Mouse (Mus musculus): ENCODE data around the gene Cox10.
A peak's percentile ranks its signal among the peaks of the same experiment; 100 is the strongest.

Cox10 gene

DNA sequence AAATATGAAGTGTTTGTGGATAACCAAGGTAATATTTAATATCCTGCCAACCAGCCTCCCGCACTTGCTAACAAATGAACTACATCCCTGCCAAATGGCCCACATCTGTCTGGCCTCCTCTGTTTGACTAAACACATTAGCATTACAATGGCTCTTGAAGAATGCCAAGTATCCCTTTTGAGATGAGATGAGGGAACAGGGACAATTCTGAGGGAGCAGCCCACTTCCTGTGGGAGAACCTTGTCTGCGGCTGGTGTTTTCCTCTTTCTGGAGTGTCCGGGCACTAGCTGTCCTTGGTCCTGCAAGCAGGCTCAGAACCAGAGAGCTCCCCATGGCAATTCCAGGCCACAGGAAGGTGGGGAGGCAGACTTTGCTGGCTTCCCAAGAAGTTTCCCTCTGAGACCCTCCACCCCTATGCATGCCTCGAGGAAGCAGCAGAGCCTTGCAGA, 126.5 kb downstream of the Cox10 start:
- DNase-seq: no peak

DNA sequence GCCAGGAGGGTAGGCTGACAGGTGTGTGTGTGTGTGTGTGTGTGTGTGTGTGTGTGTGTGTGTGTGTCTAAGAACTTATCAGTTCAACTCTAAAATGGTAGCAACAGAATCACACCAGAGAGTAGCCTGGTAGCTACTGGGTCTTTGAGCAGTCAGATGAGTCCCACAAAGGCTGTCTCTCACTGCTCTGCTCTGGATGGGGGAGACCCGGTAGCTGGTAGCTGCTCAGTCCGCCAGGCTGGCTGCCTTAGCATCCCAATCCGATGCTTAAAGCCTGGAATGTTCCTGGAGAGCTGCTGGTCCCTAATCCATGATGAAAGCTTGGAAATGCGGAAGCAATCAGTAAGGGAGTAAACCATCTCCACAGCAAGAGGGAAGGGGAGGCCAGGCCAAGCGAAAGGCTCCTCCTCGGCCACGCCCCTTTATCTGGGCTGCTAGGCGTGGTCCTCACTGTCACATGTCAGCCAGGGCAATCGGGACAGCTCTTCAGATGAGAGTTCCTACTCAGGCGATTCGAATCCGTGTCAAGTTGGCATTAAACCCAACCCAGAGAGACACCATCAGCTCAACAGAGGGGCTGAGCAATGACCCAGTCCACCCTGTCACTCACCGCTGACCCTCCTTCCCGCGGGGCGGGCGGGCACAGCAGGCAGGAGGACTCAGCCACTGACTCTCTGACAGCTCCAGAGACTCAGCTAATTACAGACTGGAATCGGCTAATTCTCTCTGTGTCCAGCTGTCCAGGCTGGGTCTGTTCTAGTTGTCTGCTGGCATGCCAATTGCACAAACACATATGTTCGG, 127.2 kb downstream of the Cox10 start:
- DNase-seq: no peak

DNA sequence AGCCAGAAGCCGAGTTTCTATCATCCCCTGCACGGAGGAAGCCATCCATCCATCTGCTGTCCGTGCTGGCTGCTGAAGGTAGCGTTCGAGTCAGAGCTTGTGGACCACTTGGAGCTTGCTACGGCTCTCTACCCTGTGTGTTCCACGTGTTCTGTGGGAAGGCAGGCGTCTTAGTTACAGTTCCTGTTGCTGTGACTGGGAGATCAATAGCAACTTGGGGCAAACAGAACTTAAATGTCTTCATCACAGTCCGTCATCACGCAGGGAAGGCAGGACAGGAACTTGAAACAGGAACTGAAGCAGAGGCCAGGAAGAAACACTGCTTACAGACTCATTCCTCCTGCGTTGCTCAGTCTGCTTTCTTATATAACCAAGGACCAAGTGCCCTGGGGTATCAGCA, 130.9 kb downstream of the Cox10 start:
- no peak for DNase-seq

DNA sequence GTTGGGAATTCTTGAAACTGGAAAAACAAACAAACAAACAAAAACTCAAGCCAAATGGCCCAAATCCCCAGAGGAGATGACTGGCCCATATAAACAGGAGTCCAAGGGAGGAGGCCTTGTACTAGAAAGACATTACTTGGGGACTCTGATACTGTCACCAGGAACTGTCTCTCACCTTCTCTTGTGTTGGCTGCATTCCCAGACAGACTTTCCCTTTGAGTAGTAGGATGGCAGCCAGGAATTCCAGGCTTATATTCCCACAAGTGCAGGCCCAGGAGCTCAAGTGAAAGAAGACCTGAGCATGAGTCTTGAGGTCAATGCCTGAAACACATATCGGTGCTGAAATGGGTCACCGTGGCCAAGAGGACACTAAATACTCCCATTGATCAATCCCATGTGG, 132.2 kb downstream of the Cox10 start:
- DNase-seq: no peak

DNA sequence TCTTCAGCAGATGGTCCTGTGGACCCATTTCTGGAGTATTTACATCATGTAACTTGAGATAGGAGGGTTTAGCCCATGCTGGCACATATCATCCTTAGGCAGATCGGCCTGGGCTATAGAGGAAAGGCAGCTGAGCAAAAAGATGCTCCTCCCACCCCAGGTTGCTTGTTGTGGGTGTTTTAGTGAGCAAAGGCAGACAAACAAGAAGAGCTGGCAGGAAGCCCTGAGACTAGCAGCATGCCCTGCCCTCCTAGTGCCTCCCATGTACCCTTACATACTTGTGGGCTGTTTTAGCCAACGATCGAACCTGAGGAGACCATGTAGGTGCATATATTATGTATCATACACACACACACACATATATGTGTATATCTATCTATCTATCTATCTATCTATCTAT, 135.3 kb downstream of the Cox10 start:
- no peak for DNase-seq

DNA sequence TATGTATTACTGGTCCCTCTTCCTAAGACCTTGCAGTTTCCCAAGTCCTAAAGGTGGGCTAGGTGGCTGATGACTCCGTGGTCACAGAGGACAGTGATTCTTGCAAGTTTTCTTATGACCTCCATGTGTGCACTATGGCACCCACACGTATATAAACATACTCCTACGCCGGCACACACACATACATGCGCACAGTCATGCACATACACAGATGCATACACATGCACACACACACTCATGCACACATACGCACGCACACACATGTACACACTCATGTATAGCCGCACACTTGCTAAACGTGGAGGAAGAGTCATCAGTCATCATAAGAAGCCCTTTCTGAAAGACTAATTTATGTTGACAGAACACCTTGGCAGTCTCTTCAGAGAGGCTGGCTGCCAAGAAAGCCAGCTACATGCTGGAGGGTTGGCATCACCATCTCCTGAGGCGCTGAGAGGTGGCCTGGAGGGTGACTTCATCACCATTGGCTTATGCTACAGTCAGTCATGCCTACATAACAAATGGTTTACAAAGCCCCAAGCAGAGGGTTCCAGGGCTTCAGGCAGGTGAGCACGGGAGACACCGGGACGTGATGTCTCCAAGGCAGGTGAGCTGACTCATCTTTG, 135.9 kb downstream of the Cox10 start:
- no peak for DNase-seq

DNA sequence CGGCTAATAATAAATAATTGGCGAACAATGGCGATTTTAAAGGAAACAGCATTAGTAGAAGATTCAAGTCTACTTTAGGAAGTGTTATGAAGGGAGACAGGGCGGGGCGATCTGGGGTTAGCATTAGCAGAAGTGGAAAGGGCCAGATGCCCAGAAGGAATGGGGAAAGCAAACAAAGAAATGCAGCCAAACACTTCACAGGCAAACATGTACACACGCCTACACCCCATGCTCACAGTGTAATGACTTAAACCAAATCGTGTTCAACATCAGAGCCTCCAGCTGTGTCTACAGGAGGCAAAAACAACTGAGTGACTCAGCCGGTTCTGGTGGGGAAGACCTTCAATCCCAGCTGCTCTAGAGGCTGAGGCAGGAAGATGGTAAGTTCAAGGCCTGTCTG, 137.1 kb downstream of the Cox10 start:
- DNase-seq: no peak

DNA sequence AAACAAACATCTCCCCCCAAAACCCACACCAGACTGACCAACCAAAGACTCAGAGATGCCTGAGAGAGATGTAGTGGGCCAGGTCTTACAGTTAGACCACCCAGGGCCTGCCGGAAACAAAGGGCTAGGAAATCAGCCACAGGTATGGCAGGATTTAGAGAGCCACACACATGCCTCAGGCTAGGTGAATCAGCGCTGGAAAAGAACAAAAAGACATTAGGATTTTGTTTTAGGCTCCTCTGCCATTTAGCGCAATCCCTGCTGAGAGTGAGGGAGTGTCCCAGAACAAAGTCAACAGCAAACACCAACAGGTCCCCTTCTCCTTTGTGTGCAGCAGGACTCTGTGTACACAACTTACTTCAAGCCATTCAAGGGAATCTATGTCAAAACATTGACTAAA, 142.6 kb downstream of the Cox10 start:
- DNase-seq: no peak

DNA sequence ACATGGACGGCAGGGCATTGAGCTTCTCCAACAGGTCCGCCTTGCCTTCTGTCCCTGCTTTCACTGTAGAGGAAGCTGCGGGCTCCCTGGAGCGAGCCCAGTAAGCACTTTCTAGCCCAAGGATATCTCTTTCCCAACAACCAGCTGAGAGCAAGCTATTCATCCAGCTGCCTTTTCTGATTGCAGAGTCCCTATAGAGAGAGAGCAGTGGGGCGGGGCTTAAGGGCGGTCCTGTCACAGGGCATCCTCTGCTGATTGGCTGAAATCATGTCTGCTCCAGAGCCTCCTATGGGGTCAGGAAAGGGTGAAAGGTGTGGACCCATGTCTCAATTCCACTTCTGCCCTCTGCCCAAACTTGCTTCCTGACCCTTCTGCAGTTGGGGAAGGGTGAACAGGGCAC, 152.4 kb downstream of the Cox10 start:
- DNase-seq: no peak

DNA sequence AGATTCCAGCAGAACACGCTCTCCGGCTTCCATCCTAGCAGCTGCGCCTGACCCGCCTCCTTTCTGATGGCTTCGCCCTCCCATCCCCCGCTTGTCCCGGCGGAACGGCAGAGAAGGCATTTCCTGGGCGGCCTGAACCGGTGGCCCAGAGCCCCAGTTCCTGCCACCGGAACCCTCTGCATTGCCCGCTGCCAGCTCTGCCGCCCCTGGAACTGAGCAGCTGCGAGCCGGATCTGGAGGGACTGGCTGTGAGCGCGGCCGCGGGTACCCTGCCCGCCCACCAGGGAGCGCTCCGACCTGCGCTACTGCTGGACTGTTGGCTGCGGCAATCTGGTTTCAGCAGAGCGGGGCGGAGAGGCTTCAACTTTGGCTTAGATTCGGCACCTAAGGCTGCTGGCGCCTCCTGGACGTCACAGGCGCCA, 154.1 kb downstream of the Cox10 start:
- DNase-seq: peak; percentile 77

DNA sequence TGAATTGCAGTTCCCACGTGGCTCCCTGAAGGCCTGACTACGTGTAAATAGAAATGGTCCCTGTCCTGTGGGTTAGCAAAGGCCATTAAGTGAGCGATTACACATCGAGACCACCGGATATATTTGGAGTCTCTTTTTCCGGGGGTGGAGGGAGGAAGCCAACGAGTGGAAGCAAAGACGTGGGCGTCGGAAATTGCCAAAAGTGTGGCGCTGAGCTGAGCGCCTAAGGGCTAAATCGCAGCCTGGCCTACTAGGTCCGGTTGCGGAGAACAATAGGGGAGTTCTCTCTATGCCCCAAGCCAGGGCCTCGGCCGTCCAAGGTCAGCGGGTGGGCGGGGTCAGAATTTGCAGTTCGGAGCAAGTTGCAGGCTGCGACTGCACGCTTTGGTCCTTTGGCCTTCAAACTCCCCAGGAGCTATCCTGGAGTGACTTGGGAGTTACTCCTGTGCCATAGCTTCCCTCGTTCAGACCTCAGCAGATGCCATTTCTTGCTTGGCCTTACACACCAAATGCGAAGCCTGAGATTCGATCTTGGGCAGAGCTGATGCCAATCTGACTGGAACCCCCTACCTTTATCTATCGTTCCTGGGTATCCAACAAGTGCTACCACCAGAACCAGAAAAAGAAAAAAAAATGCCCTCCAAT, 154.9 kb downstream of the Cox10 start:
- DNase-seq: peak; percentile 15 to 28

DNA sequence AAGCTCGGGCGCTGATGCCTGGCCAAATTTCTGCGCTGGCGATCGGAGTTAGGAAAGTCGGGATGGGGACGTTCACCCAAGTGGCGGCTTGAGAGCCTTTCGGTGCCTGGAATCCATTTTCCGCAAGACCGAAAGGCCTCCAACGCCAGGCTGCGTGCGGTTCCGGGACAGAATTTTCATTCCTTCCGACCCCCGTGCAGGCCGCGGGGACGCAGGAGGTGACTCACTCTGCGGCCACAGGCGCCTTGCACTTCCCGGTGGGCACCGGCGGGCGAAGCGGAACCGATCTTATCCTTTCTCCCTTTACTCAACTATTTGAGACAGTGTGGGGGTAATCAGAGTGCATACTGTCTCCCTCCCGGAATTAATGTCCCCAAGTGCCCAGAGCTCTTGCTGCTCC, 155.9 kb downstream of the Cox10 start:
- DNase-seq: no peak

DNA sequence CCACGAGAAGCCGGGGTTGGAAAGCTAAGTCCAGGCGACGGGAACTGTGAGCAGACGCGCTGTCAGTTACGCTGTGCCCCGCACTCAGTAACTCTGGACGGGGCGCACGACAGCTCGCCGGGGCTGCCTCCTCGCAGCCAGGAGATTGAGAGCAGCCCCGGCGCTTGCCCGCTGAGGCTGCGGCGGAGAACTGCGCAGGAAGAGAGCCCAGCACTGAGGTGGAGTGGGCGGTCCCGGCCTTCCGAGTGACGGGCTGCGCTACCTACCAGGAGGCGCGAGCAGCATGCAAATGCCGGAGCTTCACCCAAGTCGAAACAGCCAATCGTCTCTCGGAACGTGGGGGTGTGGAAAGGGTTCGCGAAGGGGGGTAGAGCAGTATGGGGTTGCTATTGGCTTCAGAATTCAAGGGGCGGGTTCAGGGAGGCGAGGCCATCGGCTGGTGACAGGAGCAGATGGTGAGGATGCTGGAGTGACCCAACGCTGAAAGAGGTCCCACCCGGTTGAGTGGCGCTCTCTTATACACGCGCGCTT, 157.1 kb downstream of the Cox10 start, which contains the start of gene Hs3st3b1:
TSS of gene Hs3st3b1 (minus strand) at position 200 of the 531 bp plus-strand sequence.
- peak; percentile 85 to 90 for DNase-seq

DNA sequence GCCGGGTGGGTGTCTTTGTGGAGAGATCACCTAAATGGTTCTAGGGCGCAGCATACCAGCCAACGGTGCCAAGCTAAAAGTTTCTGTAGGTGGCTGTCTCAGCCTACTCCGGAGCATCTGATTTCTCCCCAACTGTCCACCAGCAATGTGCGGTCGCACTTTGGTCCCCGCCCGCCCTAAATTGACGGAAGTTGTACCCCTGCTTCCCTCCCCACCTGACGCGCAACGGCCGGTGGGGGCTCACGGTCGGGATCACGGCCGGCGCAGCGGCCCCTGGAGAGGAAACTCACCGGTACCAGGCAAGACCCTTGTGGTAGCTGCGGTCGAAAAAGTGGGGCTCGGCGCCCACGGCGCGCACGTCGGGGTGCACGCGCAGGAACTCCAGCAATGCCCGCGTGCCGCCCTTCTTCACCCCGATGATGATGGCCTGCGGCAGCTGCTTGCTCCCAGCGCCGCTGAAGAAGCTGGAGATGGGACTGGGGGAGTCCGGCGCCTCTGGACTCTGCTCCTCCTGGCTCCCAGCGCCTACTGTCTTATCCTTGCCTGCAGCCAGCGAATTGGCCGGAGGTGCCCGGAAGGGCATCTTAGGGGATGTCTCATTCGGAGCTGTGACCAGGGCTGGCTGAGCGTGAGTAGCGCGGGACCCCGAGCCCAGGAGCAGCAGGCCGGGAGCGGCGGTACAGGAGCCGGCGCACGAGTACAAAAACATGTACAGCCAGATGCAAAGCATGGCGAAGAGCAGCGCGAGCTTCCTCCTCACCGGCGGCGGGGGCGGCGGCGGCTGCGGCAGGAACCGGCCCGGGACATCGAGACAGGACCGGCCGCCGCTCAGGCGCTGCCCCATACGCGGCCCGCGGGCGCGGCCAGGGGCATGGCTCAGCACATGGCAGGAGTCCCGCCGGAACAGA, 158.0 kb downstream of the Cox10 start:
- DNase-seq: peak; percentile 15 to 35

DNA sequence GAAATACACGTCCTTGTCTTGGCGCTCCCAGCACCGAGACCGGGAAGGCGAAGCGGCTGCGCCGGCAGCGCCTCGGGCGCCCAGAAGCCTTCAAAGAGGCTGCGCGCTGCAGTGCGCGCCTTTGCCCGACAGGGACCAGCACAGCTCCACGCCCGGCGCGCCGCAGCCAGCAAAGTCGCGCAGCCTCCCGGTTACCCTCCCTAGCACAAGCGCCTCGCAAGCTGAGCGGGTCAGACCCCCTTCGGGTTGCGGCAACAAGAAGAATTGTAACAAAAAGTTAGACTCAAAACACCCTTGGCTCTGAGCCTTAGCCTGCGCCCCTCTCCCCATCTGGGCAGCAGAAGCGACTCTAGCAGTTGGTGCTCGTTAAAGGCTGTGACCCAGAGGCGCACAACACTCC, 158.7 kb downstream of the Cox10 start:
- DNase-seq: peak; percentile 66 to 71

DNA sequence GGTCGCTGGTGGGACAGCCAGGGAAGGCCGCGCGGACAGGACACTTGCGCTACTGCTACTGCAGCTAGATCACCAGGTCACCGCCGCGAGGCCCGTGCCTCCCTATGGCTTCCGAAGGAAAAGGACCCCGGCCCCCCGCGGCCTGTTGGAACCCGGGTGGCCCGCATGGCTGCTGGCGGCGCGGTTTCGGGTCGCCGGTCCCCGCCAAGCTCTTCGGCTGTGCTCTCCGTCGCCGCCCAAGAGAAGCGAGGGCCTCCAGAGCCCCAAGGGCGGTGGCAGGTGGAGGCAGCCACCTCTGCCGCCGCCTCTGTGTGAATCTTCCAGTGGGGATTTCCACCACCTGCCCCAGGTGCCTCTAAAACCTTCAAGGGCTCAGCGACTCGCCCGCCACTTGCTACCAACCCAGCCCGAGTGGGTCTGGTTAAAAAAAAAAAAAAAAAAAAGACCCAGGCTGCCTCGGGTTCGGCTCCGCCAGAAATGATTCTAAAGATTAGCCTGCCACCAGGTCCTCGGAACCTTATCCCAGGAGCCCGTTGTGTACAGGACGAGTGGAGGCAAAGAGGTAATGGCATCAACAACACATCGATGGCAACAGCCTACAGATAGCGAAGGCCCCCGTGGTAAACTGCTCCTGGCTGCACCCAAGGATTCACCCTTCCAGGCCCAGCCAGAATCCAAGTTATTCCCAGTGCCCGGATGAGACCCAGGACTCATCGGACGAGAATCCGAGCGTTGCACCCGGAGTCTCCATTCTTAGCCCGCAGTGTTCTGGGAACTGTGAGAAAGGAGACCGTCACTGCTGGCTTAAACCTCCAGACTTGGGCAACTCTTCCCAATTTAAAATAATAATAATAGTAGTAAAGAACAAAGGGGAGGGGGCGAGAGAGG, 159.8 kb downstream of the Cox10 start:
- no peak for DNase-seq

DNA sequence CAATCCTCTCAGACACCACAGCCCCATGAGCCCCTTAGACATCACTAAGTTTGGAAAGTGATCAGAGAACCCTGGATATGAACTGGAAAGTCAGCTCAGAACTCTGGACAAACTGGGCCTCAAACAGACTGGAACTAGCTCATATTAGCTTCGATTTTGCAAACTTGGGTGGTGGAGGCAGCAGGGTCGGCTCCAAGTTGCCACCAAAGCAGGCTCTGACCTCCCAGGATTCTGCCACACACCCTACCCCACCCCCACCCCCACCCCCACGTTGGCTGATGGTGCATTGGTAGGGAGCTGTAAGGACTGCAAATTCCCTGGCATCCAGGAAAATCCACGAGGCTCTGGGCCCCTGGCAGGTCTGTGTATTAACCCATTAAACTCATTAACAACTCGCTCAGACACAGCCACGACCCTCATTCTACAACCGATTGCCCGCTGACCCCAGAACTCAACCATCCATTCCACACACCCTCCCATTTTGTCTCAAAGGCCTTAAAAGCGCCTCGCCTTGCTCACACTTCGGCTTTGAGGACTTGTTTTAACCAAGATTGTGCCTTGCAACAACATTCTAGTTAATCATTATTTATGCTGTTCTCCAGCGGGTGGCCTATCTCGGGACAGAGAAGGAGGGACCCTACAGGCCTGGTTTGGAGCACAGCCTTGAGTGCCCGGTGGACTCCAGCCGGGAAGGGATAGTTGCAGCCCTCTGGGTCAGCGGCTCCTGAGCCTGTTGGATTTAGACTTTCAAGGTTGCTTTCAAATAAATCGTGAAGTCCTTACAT, 160.8 kb downstream of the Cox10 start:
- DNase-seq: no peak

DNA sequence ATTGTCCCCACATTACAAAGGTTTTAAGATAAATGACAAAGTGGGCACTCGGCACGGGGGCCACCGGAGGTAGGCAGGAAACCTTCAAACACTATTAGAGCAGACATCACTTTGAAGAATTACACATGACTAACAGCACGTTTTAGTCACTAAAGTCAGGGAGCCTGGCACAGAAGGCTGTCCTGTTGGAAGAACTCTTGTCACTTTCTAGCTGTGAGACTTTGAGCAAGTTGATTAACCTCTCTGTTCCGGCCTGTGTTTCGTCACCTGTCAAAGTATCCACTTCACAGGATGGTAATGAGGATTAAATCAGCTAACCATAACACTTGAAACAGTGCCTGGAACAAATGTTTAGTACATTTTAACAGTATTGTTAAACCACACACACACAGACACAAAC, 161.7 kb downstream of the Cox10 start:
- DNase-seq: no peak

DNA sequence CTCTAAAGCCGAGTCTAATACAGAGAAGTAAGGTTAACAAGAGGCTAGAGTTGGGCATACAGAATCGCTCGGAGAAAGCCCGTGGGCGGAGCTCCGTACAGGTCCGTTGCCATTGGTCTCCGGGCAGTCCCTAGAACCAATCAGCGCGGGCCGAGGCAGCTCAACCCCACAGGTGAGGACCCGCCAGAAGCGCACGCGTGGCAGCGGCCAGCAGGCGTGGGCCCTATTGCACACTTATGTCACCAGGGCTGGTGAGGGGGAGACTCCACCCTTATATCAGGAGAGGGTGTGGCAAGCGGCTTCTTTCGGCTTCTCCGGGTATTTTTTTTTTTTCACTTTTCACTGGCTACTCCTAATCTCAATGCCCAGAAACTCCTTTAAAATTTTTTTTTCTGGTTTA, 164.9 kb downstream of the Cox10 start:
- peak; percentile 57 to 62 for DNase-seq

DNA sequence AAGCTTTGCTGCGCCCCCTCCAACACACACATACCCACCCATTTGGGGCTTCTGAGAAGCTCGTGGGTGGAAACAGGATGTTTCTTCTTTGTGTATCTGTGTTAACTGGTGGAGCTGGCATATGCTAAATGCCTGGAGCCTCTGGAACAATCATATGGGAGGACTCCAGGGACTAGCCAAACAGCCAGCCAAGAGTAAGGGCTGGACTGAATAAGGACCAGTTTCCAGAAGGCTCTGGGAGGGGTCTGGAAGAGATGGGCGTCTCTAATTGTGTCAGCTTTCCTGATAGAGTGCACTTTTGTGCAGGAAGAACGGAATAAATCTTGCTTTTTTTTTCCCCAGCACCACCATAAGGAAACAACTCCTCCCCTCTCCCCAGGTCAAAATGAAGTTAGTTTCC, 165.3 kb downstream of the Cox10 start:
- no peak for DNase-seq

Data from thymus, postnatal 36 days (tissue).